Mouse (Mus musculus) CH12.LX (cell line): ENCODE data around the gene Ppp1r14d. TPM values are rescaled to one million over a fixed set of nuclear protein-coding genes. Genes with fewer than 3 reads are reported as not detected.

Experiments used
- DNase-seq: peaks from one replicate; pipeline ENCODE4 v3.0.0-alpha.2; 2013; ENCODE audit errors: extremely low read depth
- H3K27ac ChIP-seq: 2 replicates; pipeline ENCODE4 v1.5.1; 2012; ENCODE audit warnings: low read depth, mild to moderate bottlenecking, control low read depth, moderate library complexity; ENCODE audit not compliant: insufficient read depth
- H3K27me3 ChIP-seq: replicated peaks from 2 replicates; pipeline ENCODE3; 2012; ENCODE audit warnings: inconsistent platforms
- H3K36me3 ChIP-seq, 2 experiments: replicated peaks in 1 of 2; 2 replicates each; pipeline versions ENCODE3 to v1.6.1; 2012; ENCODE audit warnings: inconsistent platforms in 1 of 2, low read length in 1 of 2, mild to moderate bottlenecking in 1 of 2, mixed read lengths in 1 of 2, moderate library complexity in 1 of 2; ENCODE audit not compliant: control insufficient read depth in 1 of 2, insufficient read depth in 1 of 2
- H3K4me1 ChIP-seq, 2 experiments: 2 replicates each; pipeline ENCODE4 v1.6.1; 2012; ENCODE audit warnings: inconsistent platforms in 1 of 2, moderate library complexity in 1 of 2; ENCODE audit not compliant: insufficient read depth in 2 of 2, control insufficient read depth in 1 of 2
- H3K4me2 ChIP-seq: 2 replicates; pipeline ENCODE4 v1.6.1; 2012; ENCODE audit warnings: low read depth, mild to moderate bottlenecking, control low read depth; ENCODE audit not compliant: poor library complexity, insufficient read depth, severe bottlenecking
- H3K4me3 ChIP-seq, 3 experiments: fragments of 150-350 bp in 1 of 3; sonication (generic) in 1 of 3; replicated peaks in 1 of 3; 2 replicates each; pipeline versions ENCODE3 to v1.5.1; 2011 to 2012; ENCODE audit warnings: low read depth in 2 of 3, low read length in 2 of 3, mild to moderate bottlenecking in 2 of 3, moderate library complexity in 2 of 3, control low read depth in 1 of 3, improper control_type of control experiment in 1 of 3, inconsistent platforms in 1 of 3, mixed read lengths in 1 of 3; ENCODE audit not compliant: poor library complexity in 1 of 3
- H3K79me2 ChIP-seq: replicated peaks from 2 replicates; pipeline ENCODE4 v1.6.1; 2012; ENCODE audit warnings: mild to moderate bottlenecking, moderate library complexity; ENCODE audit not compliant: control insufficient read depth, poor library complexity, insufficient read depth, severe bottlenecking; ENCODE audit errors: extremely low read depth
- H3K9ac ChIP-seq: 2 replicates; pipeline ENCODE4 v1.6.1; 2012; ENCODE audit warnings: low read depth, mild to moderate bottlenecking, control low read depth, moderate library complexity; ENCODE audit not compliant: insufficient read depth
- H3K9me3 ChIP-seq: replicated peaks from 2 replicates; pipeline ENCODE3; 2012; ENCODE audit warnings: low read length, inconsistent platforms, mixed read lengths
- CTCF ChIP-seq, 2 experiments: IDR thresholded peaks in 1 of 2; conservative IDR thresholded peaks in 1 of 2; 2 replicates each; pipeline ENCODE4 v1.5.1; 2011 to 2012; ENCODE audit warnings: low read depth in 2 of 2, low read length in 2 of 2, improper control_type of control experiment in 1 of 2, inconsistent platforms in 1 of 2, mild to moderate bottlenecking in 1 of 2, moderate library complexity in 1 of 2
- E2F4 ChIP-seq: IDR thresholded peaks from 2 replicates; pipeline ENCODE4 v1.6.1; 2011; ENCODE audit warnings: low read depth, low read length, improper control_type of control experiment; ENCODE audit not compliant: insufficient replicate concordance
- EP300 ChIP-seq: IDR thresholded peaks from 2 replicates; pipeline ENCODE4 v1.6.1; 2011; ENCODE audit warnings: low read length, improper control_type of control experiment
- ETS1 ChIP-seq: conservative IDR thresholded peaks from 2 replicates; pipeline ENCODE4 v1.6.1; 2012; ENCODE audit warnings: low read depth, mild to moderate bottlenecking, inconsistent platforms, low read length, improper control_type of control experiment, moderate library complexity
- HCFC1 ChIP-seq: IDR thresholded peaks from 2 replicates; pipeline ENCODE4 v1.6.1; 2012; ENCODE audit warnings: low read depth, mild to moderate bottlenecking, inconsistent platforms, low read length, improper control_type of control experiment
- IRF4 ChIP-seq: IDR thresholded peaks from 2 replicates; pipeline ENCODE4 v1.6.1; 2014; ENCODE audit warnings: low read depth, mild to moderate bottlenecking, inconsistent platforms, low read length, improper control_type of control experiment
- JUND ChIP-seq: conservative IDR thresholded peaks from 2 replicates; pipeline ENCODE4 v1.6.1; 2011; ENCODE audit warnings: low read depth, low read length, improper control_type of control experiment
- MAX ChIP-seq: IDR thresholded peaks from 2 replicates; pipeline ENCODE4 v1.6.1; 2011; ENCODE audit warnings: low read length, improper control_type of control experiment
- MXI1 ChIP-seq: IDR thresholded peaks from 2 replicates; pipeline ENCODE4 v1.6.1; 2011; ENCODE audit warnings: mild to moderate bottlenecking, low read depth, low read length, improper control_type of control experiment
- NELFE ChIP-seq: IDR thresholded peaks from 2 replicates; pipeline ENCODE4 v1.6.1; 2011; ENCODE audit warnings: low read depth, low read length, improper control_type of control experiment
- NRF1 ChIP-seq: IDR thresholded peaks from 2 replicates; pipeline ENCODE4 v1.6.1; 2014; ENCODE audit warnings: low read depth, mild to moderate bottlenecking, inconsistent platforms, low read length, improper control_type of control experiment, moderate library complexity
- PAX5 ChIP-seq: IDR thresholded peaks from 2 replicates; pipeline ENCODE4 v1.6.1; 2012; ENCODE audit warnings: low read length, inconsistent platforms, mixed read lengths
- POLR2A ChIP-seq: IDR thresholded peaks from 2 replicates; pipeline ENCODE4 v1.6.1; 2011; ENCODE audit warnings: low read depth, mild to moderate bottlenecking, improper control_type of control experiment, low read length
- POLR2AphosphoS2 ChIP-seq: IDR thresholded peaks from 2 replicates; pipeline ENCODE4 v1.6.1; 2011; ENCODE audit warnings: low read depth, low read length, improper control_type of control experiment
- SMC3 ChIP-seq: IDR thresholded peaks from 2 replicates; pipeline ENCODE4 v1.6.1; 2011; ENCODE audit warnings: low read depth, low read length, improper control_type of control experiment
- TBP ChIP-seq: conservative IDR thresholded peaks from 2 replicates; pipeline ENCODE4 v1.6.1; 2011; ENCODE audit warnings: low read depth, low read length, improper control_type of control experiment
- TCF12 ChIP-seq: IDR thresholded peaks from 2 replicates; pipeline ENCODE4 v1.6.1; 2014; ENCODE audit warnings: low read depth, mild to moderate bottlenecking, inconsistent platforms, low read length, improper control_type of control experiment
- UBTF ChIP-seq: IDR thresholded peaks from 2 replicates; pipeline ENCODE4 v1.6.1; 2012; ENCODE audit warnings: low read depth, mild to moderate bottlenecking, inconsistent platforms, low read length, improper control_type of control experiment, moderate library complexity
- USF1 ChIP-seq: IDR thresholded peaks from 2 replicates; pipeline ENCODE4 v1.6.1; 2014; ENCODE audit warnings: low read depth, mild to moderate bottlenecking, inconsistent platforms, low read length, improper control_type of control experiment
- ZMIZ1 ChIP-seq: IDR thresholded peaks from 2 replicates; pipeline ENCODE4 v1.6.1; 2012; ENCODE audit warnings: low read depth, mild to moderate bottlenecking, inconsistent platforms, low read length, improper control_type of control experiment
- ZNF384 ChIP-seq: IDR thresholded peaks from 2 replicates; pipeline ENCODE4 v1.6.1; 2012; ENCODE audit warnings: low read depth, low read length, improper control_type of control experiment, inconsistent platforms
- dilution Hi-C: fragments of 300-500 bp; cut with MboI; formaldehyde crosslinking; loops from 2 replicates; pipeline ENCODE4 v1.14.3; 2020; ENCODE audit warnings: low sequenced_read_pairs; ENCODE audit not compliant: extremely low pct_unique_long_range_greater_than_20kb, extremely low pct_ligation_motif_present
- in situ Hi-C: fragments of 300-500 bp; cut with MboI; formaldehyde crosslinking; loops from 3 replicates; pipeline ENCODE4 v1.14.3; 2019; ENCODE audit warnings: low sequenced_read_pairs, low pct_ligation_motif_present, low pct_unique_long_range_greater_than_20kb, mixed read lengths
- polyA plus RNA-seq: library from polyadenylated mRNA; unstranded; fragments of >175 nt; gene quantifications from 2 replicates; pipeline ENCODE4 v1.2.1, GENCODE M21; 2012; ENCODE audit warnings: low read depth; ENCODE audit not compliant: insufficient read length
- total RNA-seq, 2 experiments: library from RNA; depleted of rRNA; stranded (reverse); fragments of 300-350 nt in 1 of 2; fragments of >200 nt in 1 of 2; gene quantifications; 2 replicates each; pipeline ENCODE4 v1.2.3; 2012 to 2014

Ppp1r14d gene
- total and polyA plus RNA-seq, 3 experiments: not detected

DNA sequence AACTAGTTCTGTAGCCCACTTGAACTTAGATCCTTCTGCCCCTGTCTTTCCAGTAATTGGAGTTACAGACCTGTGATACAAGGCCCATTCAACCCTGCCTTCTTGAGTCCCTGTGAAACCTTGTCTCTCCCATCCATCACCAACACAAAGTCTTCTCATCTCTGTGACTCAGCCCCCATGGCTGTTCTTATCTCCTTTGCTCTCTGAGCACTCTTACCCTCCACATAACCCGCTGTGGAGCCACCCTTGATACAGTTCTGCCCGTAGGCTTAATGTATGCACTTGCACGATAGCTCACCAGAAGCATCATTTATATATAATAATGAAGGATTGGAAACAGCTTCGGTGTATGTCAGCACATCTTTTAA is 11.1 kb upstream of the Ppp1r14d start:
- no peak overlapping the region for H3K4me3 ChIP-seq
- dilution Hi-C loops (no loop called here), in situ Hi-C loops (no loop called here)
- H3K27ac ChIP-seq: no peak overlapping the region
- H3K4me1 ChIP-seq: peaks cover 2 to 12% of the 10 kb centered on the region in 2 experiments; a peak in 2 of 4 replicates
- H3K27me3 ChIP-seq: peaks cover 11% of the 10 kb centered on the region
- H3K79me2 ChIP-seq: no peaks in the 10 kb centered on the region
- H3K9ac ChIP-seq: no peak overlapping the region
- no peaks in the 10 kb centered on the region for H3K36me3 ChIP-seq
- H3K4me2 ChIP-seq: no peak overlapping the region
- peaks cover 2% of the 10 kb centered on the region for H3K9me3 ChIP-seq
- DNase-seq: no peak
- no peak for TF ChIP-seq TCF12
- TF ChIP-seq MAX: no peak
- no peak for TF ChIP-seq SMC3
- no peak for TF ChIP-seq IRF4

DNA sequence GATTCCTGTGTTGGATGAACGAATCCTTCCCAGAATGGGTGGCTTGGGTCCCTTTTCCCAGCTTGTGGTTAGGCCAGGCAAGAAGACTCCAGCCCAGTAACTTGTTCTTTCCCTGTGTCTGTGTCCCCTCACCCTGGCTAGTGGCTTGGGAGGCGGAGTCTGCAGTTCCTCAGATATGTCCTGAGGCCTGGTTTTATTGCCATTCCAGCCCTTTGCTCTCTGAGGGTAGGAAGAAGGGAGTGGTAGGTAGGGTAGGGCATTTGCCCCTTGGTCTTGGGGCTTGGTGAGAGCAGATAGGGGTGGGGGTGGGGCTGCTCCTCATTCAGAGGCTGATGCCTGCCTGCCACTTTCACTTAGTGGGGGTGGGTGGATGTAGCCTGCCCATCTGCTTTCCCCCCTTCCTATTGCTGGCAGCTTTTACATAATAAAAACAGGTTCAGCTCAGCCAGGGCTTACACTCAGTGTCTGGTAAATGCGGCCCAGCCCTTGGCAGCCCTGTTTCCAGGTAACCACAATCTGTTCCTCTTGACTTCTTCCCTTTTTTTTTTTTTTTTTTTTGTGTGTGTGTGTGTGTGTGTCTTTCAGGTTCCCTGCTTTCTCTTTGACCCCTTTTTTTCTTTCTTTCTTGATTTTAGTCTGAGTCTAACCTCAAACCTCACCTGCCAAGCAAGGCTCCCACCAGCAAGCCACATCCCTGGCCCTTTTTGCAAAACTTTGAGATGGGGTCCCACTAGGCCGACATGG is 10.5 kb upstream of the Ppp1r14d start:
- H3K27me3 ChIP-seq: peaks cover 14% of the 10 kb centered on the region
- H3K4me1 ChIP-seq: peaks cover 2 to 12% of the 10 kb centered on the region in 2 experiments; a peak in 2 of 4 replicates
- no peak for DNase-seq
- H3K9me3 ChIP-seq: peaks cover 2% of the 10 kb centered on the region
- no peaks in the 10 kb centered on the region for H3K36me3 ChIP-seq
- TF ChIP-seq ZNF384 (peak; percentile 82), UBTF (no peak)
- no peak overlapping the region for H3K4me2 ChIP-seq
- in situ Hi-C loops (no loop called here), dilution Hi-C loops (no loop called here)
- no peak overlapping the region for H3K27ac ChIP-seq
- H3K4me3 ChIP-seq: no peak overlapping the region
- H3K9ac ChIP-seq: no peak overlapping the region
- no peaks in the 10 kb centered on the region for H3K79me2 ChIP-seq

DNA sequence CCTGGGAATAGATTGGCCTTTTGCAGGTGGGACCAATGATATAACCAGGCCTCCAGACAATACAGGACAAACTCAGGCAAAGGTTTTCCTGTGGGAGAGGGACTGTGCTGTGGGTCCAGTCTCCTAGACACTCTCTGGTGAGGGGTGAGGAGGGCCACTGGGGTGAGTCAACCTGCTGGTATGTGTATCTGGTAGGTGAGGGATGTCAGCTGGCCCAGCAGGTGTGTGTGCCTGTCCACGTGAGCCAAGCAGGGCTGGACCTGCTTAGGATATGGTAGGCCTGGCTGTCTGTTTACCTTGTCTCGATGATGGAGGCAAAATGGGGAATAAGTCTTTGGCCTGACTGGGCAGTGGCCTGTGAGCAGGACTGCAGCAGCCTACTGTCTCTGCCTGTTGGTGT is 9.0 kb upstream of the Ppp1r14d start:
- DNase-seq: no peak
- no peak for TF ChIP-seq HCFC1
- no peak for TF ChIP-seq NRF1
- TF ChIP-seq E2F4: no peak
- no peak for TF ChIP-seq MAX
- no peak for TF ChIP-seq CTCF (conservative IDR thresholded peaks at IDR 0.05 in 1 of 2, IDR thresholded peaks at IDR 0.05 in 1 of 2; ENCODE audit: low read depth in 2 of 2, low read length in 2 of 2)
- no peak for TF ChIP-seq NELFE
- TF ChIP-seq ZMIZ1: no peak
- no peak for TF ChIP-seq POLR2AphosphoS2
- TF ChIP-seq PAX5: no peak
- no peak for TF ChIP-seq TBP
- no peak for TF ChIP-seq USF1
- no peak for TF ChIP-seq MXI1
- TF ChIP-seq ETS1: no peak
- TF ChIP-seq EP300: no peak
- TF ChIP-seq IRF4: no peak
- TF ChIP-seq POLR2A: no peak
- TF ChIP-seq JUND: no peak
- Histone ChIP-seq H3K9ac (no peak overlapping the region), H3K36me3 (no peaks in the 10 kb centered on the region), H3K27ac (no peak overlapping the region), H3K4me2 (no peak overlapping the region), H3K27me3 (peaks cover 14% of the 10 kb centered on the region), H3K4me1 (peaks cover 0 to 10% of the 10 kb centered on the region in 2 experiments; a peak in 2 of 4 replicates), H3K4me3 (no peak overlapping the region), H3K9me3 (peaks cover 2% of the 10 kb centered on the region), H3K79me2 (no peaks in the 10 kb centered on the region)
- in situ Hi-C loops: no loop called here
- dilution Hi-C loops: no loop called here
